Mouse (Mus musculus) kidney, embryonic 14.5 days (tissue): ENCODE results near the gene Foxr1. TPM values are rescaled to one million over a fixed set of nuclear protein-coding genes. Genes with fewer than 3 reads are reported as not detected.
"Not testable (repeated sequence)": the region's sequence is repeated elsewhere in the genome, so short reads cannot be mapped to it uniquely, and the experiment has no call there.

Source experiments
- ATAC-seq: fragments of 200-750 bp; cut with Nextera tagmentation; 2 replicates; pipeline ENCODE4 v1.8.0; 2017; ENCODE audit warnings: moderate number of reproducible peaks, mild to moderate bottlenecking, moderate TSS enrichment, moderate library complexity; ENCODE audit not compliant: low FRiP score, low TSS enrichment
- H3K27ac ChIP-seq: fragments of 300-500 bp; sonication (generic); 2 replicates; pipeline ENCODE4 v1.5.1; 2014; ENCODE audit warnings: low read depth, mild to moderate bottlenecking, low read length, moderate library complexity, mixed read lengths
- H3K27me3 ChIP-seq: fragments of 300-500 bp; sonication (generic); 2 replicates; pipeline ENCODE4 v1.6.1; 2014; ENCODE audit warnings: mild to moderate bottlenecking, low read length; ENCODE audit not compliant: control insufficient read depth, insufficient read depth
- H3K36me3 ChIP-seq: fragments of 300-500 bp; sonication (generic); 2 replicates; pipeline ENCODE4 v1.6.1; 2014; ENCODE audit warnings: low read length, mixed read lengths; ENCODE audit not compliant: control insufficient read depth, insufficient read depth
- H3K4me1 ChIP-seq: fragments of 300-500 bp; sonication (generic); 2 replicates; pipeline ENCODE4 v1.6.1; 2014; ENCODE audit warnings: low read length, mixed read lengths; ENCODE audit not compliant: control insufficient read depth, insufficient read depth
- H3K4me2 ChIP-seq: fragments of 300-500 bp; sonication (generic); replicated peaks from 2 replicates; pipeline ENCODE4 v1.6.1; 2014; ENCODE audit warnings: low read depth, mild to moderate bottlenecking, low read length
- H3K4me3 ChIP-seq: fragments of 300-500 bp; sonication (generic); 2 replicates; pipeline ENCODE4 v1.5.1; 2014; ENCODE audit warnings: mild to moderate bottlenecking, low read length
- H3K9ac ChIP-seq: fragments of 300-500 bp; sonication (generic); 2 replicates; pipeline ENCODE4 v1.6.1; 2014; ENCODE audit warnings: low read depth, mild to moderate bottlenecking, low read length, moderate library complexity
- H3K9me3 ChIP-seq: fragments of 300-500 bp; sonication (generic); 2 replicates; pipeline ENCODE4 v1.6.1; 2016; ENCODE audit warnings: low read length; ENCODE audit not compliant: control insufficient read depth
- WGBS: fragments of 180-500 bp; shearing (Covaris S2); extraction: QIAGEN DNeasy Blood & Tissue Kit; methylation state at CpG from one replicate; pipeline ENCODE4 v1.1.7; 2014; 5-methylcytosine and 5-hydroxymethylcytosine counted together
- polyA plus RNA-seq: library from polyadenylated mRNA; unstranded; fragments of >200 nt; fragmentation: Nextera tagmentation; extraction: Ambion mirVana; gene quantifications from 2 replicates; pipeline ENCODE4 v1.2.1, GENCODE M21; 2014

The Foxr1 gene
- polyA plus RNA-seq, 1 experiment from 2014 or later = not detected

- no peak overlapping the region for H3K4me3 ChIP-seq
- ATAC-seq = no peak
- H3K27me3 ChIP-seq = no peaks in the 10 kb centered on the region
- WGBS = 87% methylated on average over 4 of the region's 4 CpGs
- H3K4me1 ChIP-seq = no peaks in the 10 kb centered on the region
- H3K36me3 ChIP-seq = no peaks in the 10 kb centered on the region
- no peak overlapping the region for H3K9ac ChIP-seq
- no peak overlapping the region for H3K27ac ChIP-seq
- no peak overlapping the region for H3K4me2 ChIP-seq
- H3K9me3 ChIP-seq = no peaks in the 10 kb centered on the region
Measured at GRCm38 (mm10) chr9:44423576-44423975, 17.4 kb downstream of the Foxr1 start.

- no peaks in the 10 kb centered on the region; the same call in 1 of the 2 replicates for H3K36me3 ChIP-seq
- H3K27me3 ChIP-seq = no peaks in the 10 kb centered on the region
- no peak overlapping the region for H3K27ac ChIP-seq
- H3K9me3 ChIP-seq = no peaks in the 10 kb centered on the region
- H3K9ac ChIP-seq = no peak overlapping the region
- no peak overlapping the region for H3K4me3 ChIP-seq
- 73% methylated on average over 5 of the region's 5 CpGs for WGBS
- no peak overlapping the region for H3K4me2 ChIP-seq
- peaks cover 5% of the 10 kb centered on the region; the same call in 1 of the 2 replicates for H3K4me1 ChIP-seq
- no peak for ATAC-seq
Measured at GRCm38 (mm10) chr9:44420280-44420898, 20.5 kb downstream of the Foxr1 start.

GRCm38 (mm10) chr9:44419730-44420129 lies 21.2 kb downstream of the Foxr1 start:
- not testable (repeated sequence) for H3K27ac ChIP-seq, H3K4me3 ChIP-seq, H3K36me3 ChIP-seq, H3K9ac ChIP-seq, H3K4me2 ChIP-seq, ATAC-seq, H3K9me3 ChIP-seq, H3K4me1 ChIP-seq, H3K27me3 ChIP-seq
- 96% methylated on average over 9 of the region's 9 CpGs for WGBS

- Histone ChIP-seq H3K4me2 (peak within 1 kb of the TSS; percentile 86), H3K9me3 (no peaks in the 10 kb centered on the region), H3K27ac (peak within 1 kb of the TSS; percentile 48; the same call in 1 of the 2 replicates), H3K4me3 (peak within 1 kb of the TSS; percentile 85), H3K4me1 (peaks cover 5% of the 10 kb centered on the region; the same call in 1 of the 2 replicates), H3K27me3 (no peaks in the 10 kb centered on the region), H3K36me3 (peaks cover 11% of the 10 kb centered on the region), H3K9ac (peak within 1 kb of the TSS; percentile 79)
- ATAC-seq = no peak
- 79% methylated on average over 14 of the region's 14 CpGs for WGBS
Measured at GRCm38 (mm10) chr9:44418519-44419385, 22.2 kb downstream of the Foxr1 start, which contains the start of gene Ccdc84. Gene Ccdc84 (minus strand): TSS chr9:44418569.

GRCm38 (mm10) chr9:44417892-44418363 lies 23.0 kb downstream of the Foxr1 start:
- Histone ChIP-seq H3K4me3 (peak overlapping the region; percentile 85), H3K27ac (peak overlapping the region; percentile 48; the same call in 1 of the 2 replicates), H3K27me3 (no peaks in the 10 kb centered on the region), H3K4me2 (peak overlapping the region; percentile 86), H3K9ac (peak overlapping the region; percentile 79), H3K4me1 (peaks cover 5% of the 10 kb centered on the region; the same call in 1 of the 2 replicates), H3K36me3 (peaks cover 16% of the 10 kb centered on the region), H3K9me3 (no peaks in the 10 kb centered on the region)
- 1% methylated on average over 38 of the region's 38 CpGs for WGBS
- peak; percentile 94 for ATAC-seq

- ATAC-seq = peak; percentile 83
- 8% methylated on average over 26 of the region's 26 CpGs for WGBS
Measured at GRCm38 (mm10) chr9:44417156-44417891, 23.6 kb downstream of the Foxr1 start.

GRCm38 (mm10) chr9:44412781-44413180 lies 28.2 kb downstream of the Foxr1 start:
- no peaks in the 10 kb centered on the region for H3K9me3 ChIP-seq
- H3K27me3 ChIP-seq = no peaks in the 10 kb centered on the region
- H3K27ac ChIP-seq = no peak overlapping the region
- ATAC-seq = no peak
- H3K4me3 ChIP-seq = no peak overlapping the region
- no peak overlapping the region for H3K4me2 ChIP-seq
- no peak overlapping the region for H3K9ac ChIP-seq
- WGBS = 74% methylated on average over 2 of the region's 2 CpGs
- peaks cover 59% of the 10 kb centered on the region for H3K36me3 ChIP-seq
- peaks cover 5% of the 10 kb centered on the region; the same call in 1 of the 2 replicates for H3K4me1 ChIP-seq

More at GRCm38 (mm10) chr9:44417156-44417891, 23.6 kb downstream of the Foxr1 start:
- Histone ChIP-seq H3K4me1 (peaks cover 5% of the 10 kb centered on the region; the same call in 1 of the 2 replicates), H3K27ac (peak overlapping the region; percentile 48; the same call in 1 of the 2 replicates), H3K4me3 (peak overlapping the region; percentile 85), H3K4me2 (peak overlapping the region; percentile 86), H3K36me3 (peaks cover 22% of the 10 kb centered on the region), H3K9me3 (no peaks in the 10 kb centered on the region), H3K27me3 (no peaks in the 10 kb centered on the region), H3K9ac (peak overlapping the region; percentile 79)

GRCm38 (mm10) chr9:44412306-44412705 lies 28.6 kb downstream of the Foxr1 start:
- Histone ChIP-seq H3K9me3 (no peaks in the 10 kb centered on the region), H3K27ac (no peak overlapping the region), H3K9ac (no peak overlapping the region), H3K4me1 (peaks cover 4% of the 10 kb centered on the region; the same call in 1 of the 2 replicates), H3K36me3 (peaks cover 59% of the 10 kb centered on the region), H3K4me3 (no peak overlapping the region), H3K27me3 (no peaks in the 10 kb centered on the region), H3K4me2 (no peak overlapping the region)
- no peak for ATAC-seq
- WGBS = 91% methylated on average over 4 of the region's 4 CpGs
